Mouse (Mus musculus) kidney, embryonic 14.5 days (tissue): ENCODE results near the gene Slc25a21. TPM values are rescaled to one million over a fixed set of nuclear protein-coding genes. Genes with fewer than 3 reads are reported as not detected.

Source experiments
- ATAC-seq: fragments of 200-750 bp; cut with Nextera tagmentation; 2 replicates; pipeline ENCODE4 v1.8.0; 2017; ENCODE audit warnings: moderate number of reproducible peaks, mild to moderate bottlenecking, moderate TSS enrichment, moderate library complexity; ENCODE audit not compliant: low FRiP score, low TSS enrichment
- H3K27ac ChIP-seq: fragments of 300-500 bp; sonication (generic); 2 replicates; pipeline ENCODE4 v1.5.1; 2014; ENCODE audit warnings: low read depth, mild to moderate bottlenecking, low read length, moderate library complexity, mixed read lengths
- H3K27me3 ChIP-seq: fragments of 300-500 bp; sonication (generic); 2 replicates; pipeline ENCODE4 v1.6.1; 2014; ENCODE audit warnings: mild to moderate bottlenecking, low read length; ENCODE audit not compliant: control insufficient read depth, insufficient read depth
- H3K36me3 ChIP-seq: fragments of 300-500 bp; sonication (generic); 2 replicates; pipeline ENCODE4 v1.6.1; 2014; ENCODE audit warnings: low read length, mixed read lengths; ENCODE audit not compliant: control insufficient read depth, insufficient read depth
- H3K4me1 ChIP-seq: fragments of 300-500 bp; sonication (generic); 2 replicates; pipeline ENCODE4 v1.6.1; 2014; ENCODE audit warnings: low read length, mixed read lengths; ENCODE audit not compliant: control insufficient read depth, insufficient read depth
- H3K4me2 ChIP-seq: fragments of 300-500 bp; sonication (generic); replicated peaks from 2 replicates; pipeline ENCODE4 v1.6.1; 2014; ENCODE audit warnings: low read depth, mild to moderate bottlenecking, low read length
- H3K4me3 ChIP-seq: fragments of 300-500 bp; sonication (generic); 2 replicates; pipeline ENCODE4 v1.5.1; 2014; ENCODE audit warnings: mild to moderate bottlenecking, low read length
- H3K9ac ChIP-seq: fragments of 300-500 bp; sonication (generic); 2 replicates; pipeline ENCODE4 v1.6.1; 2014; ENCODE audit warnings: low read depth, mild to moderate bottlenecking, low read length, moderate library complexity
- H3K9me3 ChIP-seq: fragments of 300-500 bp; sonication (generic); 2 replicates; pipeline ENCODE4 v1.6.1; 2016; ENCODE audit warnings: low read length; ENCODE audit not compliant: control insufficient read depth
- WGBS: fragments of 180-500 bp; shearing (Covaris S2); extraction: QIAGEN DNeasy Blood & Tissue Kit; methylation state at CpG from one replicate; pipeline ENCODE4 v1.1.7; 2014; 5-methylcytosine and 5-hydroxymethylcytosine counted together
- polyA plus RNA-seq: library from polyadenylated mRNA; unstranded; fragments of >200 nt; fragmentation: Nextera tagmentation; extraction: Ambion mirVana; gene quantifications from 2 replicates; pipeline ENCODE4 v1.2.1, GENCODE M21; 2014

Gene Slc25a21
- 1.5 and 2.8 TPM in 2 replicates for polyA plus RNA-seq

DNA sequence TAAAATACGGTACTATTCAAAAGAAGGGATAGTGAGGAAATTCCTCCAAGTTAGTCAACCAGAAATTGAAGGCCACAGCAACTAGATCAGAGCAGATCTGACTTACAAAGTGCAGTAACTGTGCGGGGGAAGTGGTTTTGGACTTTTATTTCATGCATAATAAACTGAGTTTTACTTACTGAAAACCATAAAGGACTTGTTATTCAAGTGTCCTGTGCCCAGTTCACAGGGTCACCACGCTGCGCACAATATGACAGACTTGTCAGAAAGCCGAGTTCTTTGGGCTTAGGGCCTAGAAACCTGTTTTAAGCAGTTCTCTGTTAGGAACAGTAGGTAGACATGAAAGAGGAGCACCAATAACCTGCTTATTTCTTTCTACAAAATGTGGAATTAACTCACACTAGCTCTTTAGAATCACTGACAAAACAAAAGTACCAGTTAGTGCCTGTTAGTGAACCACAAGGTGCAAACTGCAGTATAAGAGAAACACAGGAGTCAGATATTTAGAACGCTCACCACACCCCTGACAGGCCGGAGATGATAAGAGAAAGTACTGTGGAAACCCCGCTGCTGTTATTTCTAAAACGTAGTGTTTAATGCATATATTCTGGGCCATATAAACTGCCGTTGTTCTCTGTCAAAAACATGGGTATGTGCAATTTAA is at the start of gene Slc25a21:
TSS of gene Slc25a21 (minus strand) at position 110 of the 664 bp plus-strand sequence.
- 64% methylated on average over 10 of the region's 10 CpGs for WGBS
- Histone ChIP-seq H3K4me1 (no peaks in the 10 kb centered on the region), H3K27me3 (no peaks in the 10 kb centered on the region; the same call in 1 of the 2 replicates), H3K4me3 (peak within 1 kb of the TSS; percentile 44), H3K9me3 (no peaks in the 10 kb centered on the region), H3K4me2 (peak within 1 kb of the TSS; percentile 73), H3K36me3 (no peaks in the 10 kb centered on the region), H3K9ac (peak within 1 kb of the TSS; percentile 50; the same call in 1 of the 2 replicates), H3K27ac (no peak within 1 kb of the TSS)
- ATAC-seq: peak; percentile 5; the same call in 1 of the 2 replicates

DNA sequence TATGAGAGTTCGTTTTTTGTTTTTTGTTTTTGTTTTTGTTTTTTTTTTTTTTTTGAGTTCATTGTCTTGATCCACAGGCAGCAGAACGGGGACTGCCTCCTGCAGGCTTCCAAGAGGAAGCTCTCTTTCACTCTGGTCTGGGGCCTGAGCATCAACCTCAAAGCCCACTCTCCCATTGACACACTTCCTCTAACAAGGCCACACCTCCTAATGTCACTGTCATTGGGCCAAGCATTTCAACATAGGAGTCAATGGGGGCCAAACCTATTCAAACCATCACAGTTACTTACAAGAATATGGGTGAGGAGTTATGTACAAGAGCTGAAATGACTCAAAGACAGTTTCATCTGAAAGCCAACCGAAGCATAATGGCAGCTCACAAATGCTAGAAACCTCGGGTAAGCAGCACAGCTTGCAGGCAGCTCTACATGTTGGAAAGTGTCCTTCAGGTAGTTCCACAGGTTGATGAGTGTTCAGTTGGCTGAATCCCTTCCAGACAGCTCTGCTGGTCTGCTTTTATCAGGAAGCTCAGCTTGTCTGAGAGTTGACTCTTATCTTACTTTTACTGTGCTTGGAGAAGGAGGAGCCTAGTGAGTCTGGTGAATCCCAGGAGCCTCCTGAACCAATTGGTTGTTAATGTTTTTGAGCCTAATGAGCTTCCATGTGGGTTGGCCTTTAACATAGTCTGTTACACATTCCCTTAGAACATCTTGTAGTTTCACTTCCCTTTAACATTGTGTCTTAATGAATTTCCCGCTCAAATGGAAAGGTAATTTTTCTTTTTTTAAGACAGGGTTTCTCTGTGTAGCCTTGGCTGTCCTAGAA is 46.6 kb upstream of the Slc25a21 start:
- no peak for ATAC-seq
- Histone ChIP-seq H3K9me3 (no peaks in the 10 kb centered on the region), H3K4me1 (no peaks in the 10 kb centered on the region), H3K4me3 (no peak overlapping the region), H3K4me2 (no peak overlapping the region), H3K9ac (no peak overlapping the region), H3K27ac (no peak overlapping the region), H3K27me3 (no peaks in the 10 kb centered on the region), H3K36me3 (peaks cover 15% of the 10 kb centered on the region)
- WGBS: 96% methylated on average over 5 of the region's 5 CpGs

DNA sequence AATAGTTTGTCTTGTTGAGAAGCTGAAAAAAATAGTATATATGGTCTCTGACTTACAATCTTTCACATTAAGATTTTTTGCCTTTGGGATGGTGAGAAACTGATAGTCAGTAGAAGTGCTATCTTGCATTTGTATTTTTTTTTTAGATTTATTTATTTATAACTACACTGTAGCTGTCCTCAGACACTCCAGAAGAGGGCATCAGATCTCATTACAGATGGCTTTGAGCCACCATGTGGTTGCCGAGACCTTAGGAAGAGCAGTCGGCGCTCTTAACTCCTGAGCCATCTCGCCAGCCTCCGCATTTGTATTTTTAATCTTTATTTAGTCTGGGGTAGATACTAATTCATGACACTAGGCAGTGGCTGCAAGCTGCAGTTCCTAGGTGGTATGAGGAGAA is 36.1 kb upstream of the Slc25a21 start:
- Histone ChIP-seq H3K4me1 (peaks cover 8% of the 10 kb centered on the region; the same call in 1 of the 2 replicates), H3K36me3 (peaks cover 5% of the 10 kb centered on the region), H3K27ac (no peak overlapping the region), H3K9ac (no peak overlapping the region), H3K27me3 (no peaks in the 10 kb centered on the region), H3K9me3 (no peaks in the 10 kb centered on the region), H3K4me3 (no peak overlapping the region), H3K4me2 (no peak overlapping the region)
- WGBS: 91% methylated on average over 5 of the region's 5 CpGs
- ATAC-seq: no peak

DNA sequence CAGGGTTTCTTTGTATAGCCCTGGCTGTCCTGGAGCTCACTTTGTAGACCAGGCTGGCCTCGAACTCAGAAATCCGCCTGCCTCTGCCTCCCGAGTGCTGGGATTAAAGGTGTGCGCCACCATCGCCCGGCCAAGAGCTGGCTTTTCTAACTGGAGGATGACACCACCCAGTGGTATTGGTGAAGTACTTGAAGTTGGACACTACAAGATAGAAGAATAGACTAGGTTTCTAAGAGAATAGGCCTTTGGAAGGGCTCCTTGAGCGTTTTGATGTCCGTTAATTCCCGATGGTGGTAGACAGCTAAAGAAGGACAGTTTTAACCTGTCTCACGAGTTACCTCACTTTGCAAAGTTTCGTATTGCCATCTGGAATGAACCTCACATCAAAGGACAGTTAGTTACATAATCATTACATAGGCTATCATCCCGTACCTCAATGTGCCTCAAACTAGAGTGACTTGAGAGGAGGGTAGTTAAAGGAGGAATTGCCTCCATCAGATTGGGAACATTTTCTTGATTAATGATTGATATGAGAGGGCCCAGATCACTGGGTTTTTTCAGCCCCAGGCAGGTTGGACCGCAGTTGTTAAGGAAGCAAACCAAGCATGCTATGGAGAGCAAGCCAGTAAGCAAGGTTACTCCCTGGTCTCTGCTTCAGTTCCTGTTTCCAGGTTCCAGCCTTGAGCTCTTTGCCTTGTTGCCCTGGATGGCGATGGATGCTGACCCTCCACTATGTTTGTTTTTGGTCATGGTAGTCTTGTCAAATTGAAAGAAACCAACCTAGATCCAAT is 34.0 kb upstream of the Slc25a21 start:
- peak overlapping the region; percentile 52 for H3K4me2 ChIP-seq
- no peaks in the 10 kb centered on the region for H3K27me3 ChIP-seq
- H3K36me3 ChIP-seq: 0 out of 2 replicates have a peak, but pooled peaks cover 2% of the 10 kb centered on the region
- H3K4me1 ChIP-seq: peaks cover 8% of the 10 kb centered on the region; the same call in 1 of the 2 replicates
- H3K9me3 ChIP-seq: no peaks in the 10 kb centered on the region
- H3K27ac ChIP-seq: no peak overlapping the region
- peak overlapping the region; percentile 77 for H3K9ac ChIP-seq
- ATAC-seq: no peak
- H3K4me3 ChIP-seq: peak overlapping the region; percentile 68
- 68% methylated on average over 14 of the region's 14 CpGs for WGBS

DNA sequence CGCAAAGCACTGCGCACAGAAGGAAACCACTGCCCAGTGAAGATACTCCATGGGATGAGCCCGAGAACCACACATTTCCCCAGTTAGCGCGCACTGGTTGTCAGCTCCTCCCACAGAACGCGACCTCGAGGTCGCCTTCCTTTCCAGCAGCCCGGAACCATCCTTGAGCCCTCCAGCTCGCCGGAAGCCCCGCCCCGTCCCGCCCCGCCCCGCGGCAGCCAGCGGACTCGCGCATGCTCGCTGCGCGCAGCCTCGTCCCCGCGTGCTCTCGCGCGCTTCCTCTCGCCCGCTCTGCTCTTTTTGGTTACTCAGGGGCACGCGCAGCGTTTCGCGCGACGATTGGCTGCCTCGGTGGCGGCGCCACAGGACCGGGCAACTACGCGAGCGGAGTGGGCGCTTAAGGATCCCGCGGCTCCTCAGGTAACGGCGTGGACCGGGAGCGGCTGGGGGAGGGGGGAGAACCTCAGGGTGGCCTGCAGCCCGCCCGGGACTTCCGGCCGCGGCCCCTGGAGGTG is 33.0 kb upstream of the Slc25a21 start, which contains the start of the genes Prps1l3 and Mipol1:
TSS of gene Prps1l3 (plus strand) at position 221 of the 515 bp plus-strand sequence.
TSS of gene Mipol1 (plus strand) at position 236 of the 515 bp plus-strand sequence.
- peak; percentile 98 for ATAC-seq
- Histone ChIP-seq H3K27me3 (no peaks in the 10 kb centered on the region), H3K9ac (peak within 1 kb of the TSS; percentile 77), H3K27ac (peak within 1 kb of the TSS; percentile 91), H3K36me3 (0 out of 2 replicates have a peak, but pooled peaks cover 2% of the 10 kb centered on the region), H3K4me1 (peaks cover 8% of the 10 kb centered on the region; the same call in 1 of the 2 replicates), H3K4me3 (peak within 1 kb of the TSS; percentile 68), H3K9me3 (no peaks in the 10 kb centered on the region), H3K4me2 (peak within 1 kb of the TSS; percentile 52)
- WGBS: under 1% methylated on average over 53 of the region's 58 CpGs

DNA sequence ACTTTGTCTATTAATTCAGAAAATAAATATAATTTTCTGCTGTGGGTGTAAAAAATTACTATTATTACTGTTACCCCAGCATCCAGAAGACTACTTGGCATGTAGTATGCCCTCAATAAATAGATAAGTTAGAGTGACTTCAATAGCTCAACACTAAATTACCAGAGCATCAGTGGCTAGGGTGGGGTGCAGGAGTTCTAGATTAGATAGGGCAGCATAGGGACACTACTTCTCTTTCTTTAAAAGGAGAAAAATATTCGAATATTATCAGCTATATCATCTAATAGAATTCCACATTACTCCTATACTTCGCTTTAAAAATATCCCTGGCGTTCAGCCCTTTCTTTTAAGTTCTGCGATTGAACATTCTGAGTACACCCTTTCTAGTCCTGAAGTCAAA is 32.4 kb upstream of the Slc25a21 start:
- ATAC-seq: peak; percentile 3; the same call in 1 of the 2 replicates
- Histone ChIP-seq H3K27ac (peak overlapping the region; percentile 73; the same call in 1 of the 2 replicates), H3K4me3 (peak overlapping the region; percentile 68), H3K9me3 (no peaks in the 10 kb centered on the region), H3K36me3 (0 out of 2 replicates have a peak, but pooled peaks cover under 1% of the 10 kb centered on the region), H3K27me3 (no peaks in the 10 kb centered on the region), H3K4me1 (peaks cover 8% of the 10 kb centered on the region; the same call in 1 of the 2 replicates), H3K9ac (peak overlapping the region; percentile 77; the same call in 1 of the 2 replicates), H3K4me2 (peak overlapping the region; percentile 52)
- 27% methylated on average over 4 of the region's 4 CpGs for WGBS

DNA sequence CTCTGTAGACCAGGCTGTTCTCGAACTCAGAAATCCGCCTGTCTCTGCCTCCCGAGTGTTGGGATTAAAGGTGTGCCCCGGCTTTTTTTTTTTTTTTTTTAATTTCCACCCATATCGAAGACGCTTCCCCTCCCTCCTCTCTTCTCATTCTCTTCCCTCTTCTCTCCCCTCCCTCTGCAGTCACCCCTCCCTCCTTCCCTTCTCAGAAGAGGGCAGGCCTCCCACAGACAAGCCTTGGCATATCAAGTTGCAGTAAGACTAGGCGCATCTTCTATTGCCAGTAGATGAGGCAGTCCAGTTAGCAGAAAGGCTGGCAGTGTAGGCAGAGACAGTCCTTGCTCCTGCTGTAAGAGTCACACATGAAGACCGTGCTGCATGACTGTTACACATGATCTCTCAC is 30.5 kb upstream of the Slc25a21 start:
- no peak for ATAC-seq
- WGBS: 62% methylated on average over 6 of the region's 8 CpGs
- Histone ChIP-seq H3K4me1 (peaks cover 8% of the 10 kb centered on the region; the same call in 1 of the 2 replicates), H3K4me2 (no peak overlapping the region), H3K9ac (no peak overlapping the region), H3K4me3 (no peak overlapping the region), H3K27me3 (no peaks in the 10 kb centered on the region), H3K9me3 (no peaks in the 10 kb centered on the region), H3K27ac (no peak overlapping the region), H3K36me3 (no peaks in the 10 kb centered on the region)

DNA sequence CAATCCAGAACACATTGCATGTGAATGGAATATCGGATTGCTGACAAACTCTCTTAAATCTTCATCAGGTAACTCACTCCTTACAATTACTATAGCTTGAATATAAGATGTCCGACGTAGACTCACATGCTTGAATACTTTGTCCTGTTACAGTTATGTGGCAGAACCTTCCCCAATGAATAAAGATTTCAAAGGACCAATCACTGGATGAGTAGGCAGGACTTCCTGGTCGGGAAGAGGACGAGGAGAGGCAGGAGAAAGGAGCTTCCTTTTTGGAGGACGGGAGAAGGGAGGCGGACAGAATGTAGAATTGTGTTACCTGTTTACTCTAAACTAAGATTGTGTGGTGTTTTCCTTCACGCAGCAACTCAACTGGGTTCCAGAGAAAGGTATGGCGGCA is 29.1 kb upstream of the Slc25a21 start:
- no peak for ATAC-seq
- WGBS: 88% methylated on average over 9 of the region's 9 CpGs
- H3K4me3 ChIP-seq: no peak overlapping the region

More for the DNA sequence above, 29.1 kb upstream of the Slc25a21 start:
- no peaks in the 10 kb centered on the region for H3K36me3 ChIP-seq
- H3K4me1 ChIP-seq: peaks cover 5% of the 10 kb centered on the region; the same call in 1 of the 2 replicates
- H3K4me2 ChIP-seq: no peak overlapping the region
- no peaks in the 10 kb centered on the region for H3K9me3 ChIP-seq
- no peak overlapping the region for H3K27ac ChIP-seq
- no peak overlapping the region for H3K9ac ChIP-seq
- no peaks in the 10 kb centered on the region for H3K27me3 ChIP-seq
